Mouse (Mus musculus): ENCODE measurements around the gene Shroom1.
"Not testable (repeated sequence)": the region's sequence is repeated elsewhere in the genome, so short reads cannot be mapped to it uniquely, and the experiment has no call there.

DNA sequence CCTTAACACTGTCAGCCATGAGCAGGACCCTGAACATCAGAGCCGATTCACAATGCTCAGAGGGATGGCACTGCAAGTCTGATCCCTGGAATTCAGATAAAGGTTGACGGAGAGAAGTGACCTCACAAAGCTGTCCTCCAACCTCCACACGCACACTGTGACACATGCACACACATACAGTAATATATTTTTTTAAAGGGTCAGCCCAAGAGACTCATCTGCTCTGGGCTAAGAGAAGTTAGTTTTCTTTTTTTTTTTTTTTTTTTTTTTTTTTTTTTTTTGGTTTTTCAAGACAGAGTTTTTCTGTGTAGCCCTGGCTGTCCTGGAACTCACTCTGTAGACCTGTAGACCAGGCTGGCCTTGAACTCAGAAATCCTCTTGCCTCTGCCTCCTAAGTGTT lies 30.1 kb upstream of the Shroom1 start:
- TF ChIP-seq POLR2A (IDR thresholded peaks at IDR 0.05; ENCODE audit: low read depth, low read length); CTCF (IDR thresholded peaks at IDR 0.05; ENCODE audit: borderline replicate concordance, insufficient read depth, low read length): not testable (repeated sequence)
